Mouse (Mus musculus) kidney, postnatal 25 days (tissue): ENCODE measurements around the gene Adam12.

Experiments used
- DNase-seq, 2 experiments: peaks; one replicate each; pipeline ENCODE4 v3.0.0; 2021; ENCODE audit warnings: mixed read lengths in 2 of 2

Gene Adam12

GRCm38 (mm10) chr7:133862723-133863122 lies 369.2 kb downstream of the Adam12 start:
- no peak for DNase-seq

GRCm38 (mm10) chr7:133862233-133862632 lies 369.7 kb downstream of the Adam12 start:
- DNase-seq: no peak

GRCm38 (mm10) chr7:133859548-133859947 lies 372.4 kb downstream of the Adam12 start:
- DNase-seq: no peak

- no peak for DNase-seq
Measured at GRCm38 (mm10) chr7:133858506-133858905, 373.4 kb downstream of the Adam12 start.

- DNase-seq: peak; percentile 64 to 77
Measured at GRCm38 (mm10) chr7:133856278-133856677, 375.7 kb downstream of the Adam12 start.

- DNase-seq: no peak
Measured at GRCm38 (mm10) chr7:133850735-133851134, 381.2 kb downstream of the Adam12 start.

- no peak for DNase-seq
Measured at GRCm38 (mm10) chr7:133848180-133848579, 383.8 kb downstream of the Adam12 start.

- DNase-seq: peak; percentile 27 to 50
Measured at GRCm38 (mm10) chr7:133847175-133847574, 384.8 kb downstream of the Adam12 start.

- DNase-seq: no peak
Measured at GRCm38 (mm10) chr7:133842079-133842478, 389.9 kb downstream of the Adam12 start.

- no peak for DNase-seq
Measured at GRCm38 (mm10) chr7:133839546-133839945, 392.4 kb downstream of the Adam12 start.
